Comparison of ENCODE assay signal across 9 mouse cellular contexts in genomic region chr3:102310243-102310642, GRCm38 (mm10).
DNase-seq lines count a peak whose midpoint lies in the region; ATAC-seq lines count a peak whose summit lies in the region.
"Had no signal": no experiment of that assay in that cellular context is flagged by ENCODE, and none has a peak within 500 bp of the region (broad histone marks: within the 10 kb centered on the region; RNA-seq: fewer than 3 reads in every experiment).

No protein-coding gene starts in this region.

- no peak for ATAC-seq in megakaryocyte progenitor cell, adult 5-6 weeks (replicated peaks; ENCODE audit: poor library complexity)
- ATAC-seq: forebrain, postnatal 0 days had no signal

- peak; percentile 89 for DNase-seq in heart, adult 11 months
- no peak for DNase-seq in heart, postnatal 4 days
- peak; percentile 0 for DNase-seq in lung, postnatal 36 days
- no peak for DNase-seq in lung, postnatal 4 days
- peak; percentile 5 for DNase-seq in embryo, embryonic 9.5 days (ENCODE audit: extremely low spot score)
- DNase-seq in neural tube, embryonic 10.5 days (ENCODE audit: extremely low spot score, low spot score), result peak; percentile 32
- no peak for DNase-seq in gastrocnemius, postnatal 10 days

Comparison
In these comparisons a context has a peak if more than half of its experiments do, and no peak if none do; other contexts are left out.
1. DNase-seq: peak in heart, adult 11 months (single experiment), lung, postnatal 36 days (single experiment), embryo, embryonic 9.5 days (single experiment) and neural tube, embryonic 10.5 days (single experiment); none in heart, postnatal 4 days (single experiment), lung, postnatal 4 days (0 of 2) and gastrocnemius, postnatal 10 days (single experiment).